Mouse (Mus musculus) cerebral cortex, adult 2 months (tissue): ENCODE data around the gene Cygb.

Experiments
- WGBS: fragments of 180-500 bp; shearing (Covaris S2); methylation state at CpG from one replicate; pipeline ENCODE4 v1.1.7; 2018; 5-methylcytosine and 5-hydroxymethylcytosine counted together

The Cygb gene

DNA sequence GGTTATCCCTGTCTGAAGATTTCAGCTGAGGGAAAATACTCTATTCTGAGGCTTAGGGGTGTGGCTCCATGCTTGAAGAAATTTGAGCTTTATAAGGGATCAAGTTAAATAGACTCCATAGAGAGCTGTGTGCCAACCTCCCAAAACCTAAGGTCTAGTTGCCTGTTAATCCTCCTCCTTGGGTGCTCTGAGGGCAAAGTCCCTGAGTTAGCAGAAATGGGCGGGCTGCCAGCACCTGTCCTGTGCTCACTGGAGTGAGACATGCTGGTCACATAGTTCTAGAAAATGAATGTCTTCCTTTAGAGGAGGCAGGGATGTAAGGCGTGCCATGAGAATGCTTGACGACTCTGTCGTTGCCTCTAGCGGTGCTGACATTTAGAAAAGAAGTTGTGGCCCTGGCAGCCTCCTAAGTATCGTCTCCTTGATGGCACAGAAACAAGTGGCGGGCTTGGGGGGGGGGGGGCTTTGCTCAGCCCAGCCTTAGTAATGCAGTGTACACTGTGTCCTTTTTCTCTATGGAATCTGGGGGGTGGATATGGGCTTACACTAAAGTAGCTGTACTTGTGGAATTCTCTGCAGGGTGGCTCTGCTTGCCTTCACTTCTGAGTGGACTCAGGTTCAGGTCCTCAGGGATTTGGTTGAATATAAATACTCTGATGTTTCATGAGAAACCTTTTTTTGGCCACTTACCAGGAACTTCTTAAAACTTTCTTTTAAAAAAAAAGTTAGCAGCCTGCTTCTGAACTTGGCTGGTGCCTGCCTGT, 20.7 kb upstream of the Cygb start:
- WGBS: 50% methylated on average over 7 of the region's 7 CpGs

DNA sequence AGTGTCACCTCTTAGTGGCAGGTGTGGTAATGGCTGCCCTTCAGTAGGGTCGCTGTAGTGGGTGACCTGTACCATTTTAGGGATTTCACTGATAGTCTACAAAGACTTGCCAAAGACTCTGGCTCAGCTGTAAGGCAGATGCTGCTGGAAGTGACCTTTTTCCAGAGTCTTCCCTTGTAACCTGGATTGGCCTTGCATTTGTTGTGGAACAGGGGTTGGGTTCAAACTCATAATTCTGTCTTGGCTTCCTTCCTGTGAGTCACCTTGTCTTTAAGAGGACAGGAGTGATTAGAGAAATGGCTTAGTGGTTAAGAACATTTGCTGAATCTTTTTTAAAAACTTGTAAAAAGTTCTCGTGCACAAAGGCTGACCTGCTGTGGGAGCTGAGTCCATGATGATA, 19.3 kb upstream of the Cygb start:
- WGBS: 79% methylated on average over 2 of the region's 2 CpGs

DNA sequence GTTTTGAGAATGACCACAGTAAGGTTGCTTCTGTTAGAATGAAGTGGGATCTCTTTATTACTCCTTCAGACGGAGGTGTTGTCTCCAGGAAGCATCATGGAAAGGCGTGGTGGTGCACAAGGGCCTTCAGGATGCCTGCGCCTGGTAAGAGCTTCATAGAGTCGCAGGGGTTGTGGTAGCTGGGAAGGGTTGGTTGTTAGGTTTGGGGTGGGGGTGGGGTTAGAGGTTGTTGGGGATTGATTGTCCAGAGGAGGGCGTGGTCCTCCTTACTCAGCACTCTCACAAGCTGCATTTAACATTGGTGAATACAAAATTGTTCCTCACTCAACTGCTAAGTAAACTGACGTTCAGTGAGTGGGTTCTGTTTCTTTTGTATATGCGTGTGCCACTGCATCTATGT, 18.5 kb upstream of the Cygb start:
- WGBS: 23% methylated on average over 7 of the region's 7 CpGs

DNA sequence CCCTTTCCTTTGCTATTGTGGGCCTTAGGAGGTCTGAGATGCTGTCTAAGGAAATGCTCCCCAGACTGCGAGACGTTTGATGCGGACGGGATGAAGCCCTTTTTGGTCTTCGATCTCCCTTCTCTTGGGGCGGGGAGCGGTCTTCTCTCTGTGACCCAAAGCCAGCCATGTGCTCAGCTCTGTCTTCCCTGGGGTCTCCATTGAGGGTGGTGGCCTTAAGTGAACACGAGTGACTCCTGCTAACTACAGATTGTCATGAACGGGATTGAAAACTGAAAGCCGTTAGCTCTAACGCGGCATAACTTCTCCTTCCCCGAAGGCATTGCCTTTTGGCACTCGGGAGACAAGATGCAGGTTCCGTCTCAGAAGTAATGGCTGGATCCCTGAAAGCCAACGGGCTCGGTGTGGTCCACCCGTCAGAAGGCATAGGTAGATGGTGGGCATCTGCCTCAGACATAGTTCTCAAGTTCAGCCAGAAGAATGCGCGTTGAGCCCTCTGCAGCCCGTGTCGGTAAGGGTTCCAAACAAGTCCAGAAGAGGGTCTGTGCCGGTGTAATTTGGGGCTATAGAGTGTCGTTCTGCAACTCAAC, 17.8 kb upstream of the Cygb start:
- WGBS: 1% methylated on average over 24 of the region's 24 CpGs

- under 1% methylated on average over 45 of the region's 45 CpGs for WGBS
Observed at GRCm38 (mm10) chr11:116671112-116671844, 17.2 kb upstream of the Cygb start.

- WGBS: 56% methylated on average over 7 of the region's 7 CpGs
Observed at GRCm38 (mm10) chr11:116670386-116670785, 16.3 kb upstream of the Cygb start.

- WGBS: 79% methylated on average over 13 of the region's 13 CpGs
Observed at GRCm38 (mm10) chr11:116669787-116670365, 15.8 kb upstream of the Cygb start.

GRCm38 (mm10) chr11:116669316-116669715, 15.2 kb upstream of the Cygb start:
- 68% methylated on average over 5 of the region's 5 CpGs for WGBS

DNA sequence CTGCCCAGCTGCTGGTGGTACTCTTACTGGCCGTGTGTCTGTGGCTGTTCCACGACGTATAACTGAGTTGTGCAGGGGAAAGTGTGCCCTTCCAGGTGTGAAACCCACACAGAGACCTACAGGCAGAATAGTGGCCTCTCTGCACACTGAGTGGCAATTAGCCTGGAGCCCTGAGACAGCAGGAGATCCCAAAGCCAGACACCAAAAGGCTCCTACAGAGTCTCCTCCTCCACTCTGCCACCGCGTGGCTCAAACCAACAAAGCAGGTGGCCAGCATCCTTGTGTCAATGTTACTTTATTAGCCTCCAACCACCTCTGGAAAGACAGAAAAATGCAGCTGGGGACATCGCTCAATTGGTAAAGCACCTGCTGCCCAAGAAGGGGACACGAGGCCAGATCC, 14.7 kb upstream of the Cygb start:
- 66% methylated on average over 7 of the region's 7 CpGs for WGBS

GRCm38 (mm10) chr11:116668381-116668825, 14.3 kb upstream of the Cygb start:
- WGBS: 81% methylated on average over 10 of the region's 10 CpGs

- 81% methylated on average over 8 of the region's 8 CpGs for WGBS
Observed at GRCm38 (mm10) chr11:116667930-116668329, 13.8 kb upstream of the Cygb start.

GRCm38 (mm10) chr11:116667012-116667411, 12.9 kb upstream of the Cygb start:
- 82% methylated on average over 5 of the region's 5 CpGs for WGBS

- 56% methylated on average over 9 of the region's 9 CpGs for WGBS
Observed at GRCm38 (mm10) chr11:116666566-116666965, 12.5 kb upstream of the Cygb start.

DNA sequence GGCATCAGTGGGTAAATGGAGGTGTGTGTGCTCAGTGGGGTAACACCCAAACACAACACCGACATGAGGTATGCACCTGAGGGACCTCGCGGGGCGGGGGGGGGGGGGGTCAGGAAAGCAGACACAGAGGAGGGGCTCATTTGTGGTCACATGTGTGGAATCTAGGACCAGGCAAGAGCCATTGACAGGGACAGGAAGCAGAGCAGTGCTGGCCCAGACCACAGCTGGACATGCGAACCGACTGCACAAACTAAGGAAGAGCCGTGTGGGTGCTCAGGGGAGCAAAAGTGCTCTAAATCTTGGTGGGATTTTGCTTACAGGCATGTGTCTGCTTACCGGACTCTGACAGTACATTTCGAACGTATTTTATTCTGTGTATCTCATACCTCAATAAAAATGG, 11.2 kb upstream of the Cygb start:
- WGBS: 89% methylated on average over 10 of the region's 10 CpGs

DNA sequence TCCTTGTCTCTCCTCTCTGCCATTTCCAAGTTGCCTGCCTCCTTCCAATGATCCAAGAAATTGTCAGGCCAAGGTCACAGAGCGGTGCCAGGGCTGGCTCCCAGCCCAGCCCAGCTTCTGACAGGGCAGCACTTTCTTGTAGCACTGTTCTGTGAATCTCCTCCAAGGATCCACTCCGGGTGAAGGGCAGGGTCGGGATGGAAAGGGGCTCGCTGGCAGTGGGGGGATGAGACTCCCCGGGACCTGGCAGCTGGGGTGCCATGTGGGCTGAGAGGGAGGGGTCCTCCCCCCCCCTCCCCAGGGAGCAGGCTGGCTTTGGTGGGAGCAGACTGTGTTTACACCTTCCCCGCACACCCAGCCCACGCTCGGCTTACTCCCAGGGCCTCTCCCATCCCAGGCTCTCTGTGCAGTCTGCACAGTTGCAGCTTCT, 7.8 kb upstream of the Cygb start:
- WGBS: 22% methylated on average over 8 of the region's 8 CpGs

DNA sequence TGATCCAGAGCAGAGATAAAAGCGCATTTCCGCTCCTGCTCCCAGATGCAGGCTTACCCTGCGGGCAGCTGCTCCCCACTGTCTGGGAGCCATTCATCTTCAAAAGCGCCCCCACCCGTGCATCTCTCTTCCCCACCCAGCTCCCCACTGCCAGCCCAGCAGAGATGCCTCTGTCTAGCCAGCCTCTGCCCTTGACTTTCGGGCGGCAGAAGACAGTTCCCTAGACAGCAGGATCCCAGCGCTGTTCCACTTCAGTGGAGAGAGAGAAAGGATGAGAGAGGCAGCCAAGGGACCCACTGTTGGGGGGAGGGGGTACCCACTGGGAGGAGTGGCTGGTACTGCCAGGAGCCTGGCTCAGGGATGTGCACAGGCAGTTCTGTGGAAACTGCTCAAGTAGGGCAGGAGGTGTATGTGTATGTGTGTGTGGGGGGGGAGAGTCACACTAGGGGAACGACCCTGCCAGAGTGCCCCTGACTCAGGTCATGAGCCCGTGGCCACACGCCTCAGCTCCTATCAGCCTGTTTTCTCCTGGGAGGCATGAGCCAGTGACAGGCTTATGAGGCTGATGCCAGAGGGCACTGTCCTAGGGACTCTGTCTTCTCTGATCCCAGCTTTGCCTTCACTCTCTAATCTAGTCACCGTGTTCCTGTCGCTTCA, 7.3 kb upstream of the Cygb start:
- WGBS: 20% methylated on average over 13 of the region's 13 CpGs

DNA sequence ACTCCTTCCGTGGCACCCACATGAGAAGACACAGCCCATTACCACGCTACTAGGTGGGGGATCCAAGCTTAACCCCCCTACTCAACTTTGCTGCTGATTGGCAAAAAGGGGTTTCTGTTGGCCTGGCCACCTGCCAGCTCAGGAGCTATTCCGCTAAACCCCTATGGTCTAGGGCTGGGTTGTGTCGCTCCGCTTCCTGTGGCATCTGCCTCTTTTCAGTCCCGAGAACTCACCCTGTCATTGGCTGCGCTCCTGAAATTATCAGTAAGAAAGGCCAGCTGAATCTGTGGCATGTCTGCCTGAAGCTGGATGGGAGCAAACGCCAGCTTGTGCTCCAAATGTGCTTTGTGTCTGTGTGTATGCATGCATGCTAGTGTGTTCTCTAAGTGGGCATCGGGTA, 6.1 kb upstream of the Cygb start:
- WGBS: 46% methylated on average over 9 of the region's 9 CpGs

GRCm38 (mm10) chr11:116659027-116659621, 5.0 kb upstream of the Cygb start:
- 79% methylated on average over 15 of the region's 15 CpGs for WGBS

DNA sequence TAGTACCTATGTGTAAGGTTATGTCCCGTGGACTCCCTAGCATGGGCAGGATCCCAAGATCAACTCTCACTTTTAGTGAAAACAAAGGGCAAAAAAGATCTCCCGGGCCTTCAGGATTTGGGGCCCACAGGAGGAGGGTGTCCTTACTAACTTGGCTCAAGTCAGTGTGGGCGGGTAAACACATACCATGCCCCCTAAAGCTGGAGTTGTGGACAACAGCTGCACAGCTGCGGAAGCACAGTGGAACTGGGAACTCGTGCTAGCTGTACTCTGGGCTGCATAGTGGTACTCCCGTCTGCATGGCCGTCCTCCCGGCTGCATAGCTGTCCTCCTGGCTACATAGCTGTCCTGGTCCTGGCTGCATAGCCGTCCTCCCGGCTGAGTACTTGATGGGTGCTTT, 4.1 kb upstream of the Cygb start:
- WGBS: 67% methylated on average over 10 of the region's 10 CpGs

GRCm38 (mm10) chr11:116657311-116658223, 3.5 kb upstream of the Cygb start:
- 21% methylated on average over 22 of the region's 22 CpGs for WGBS
